Mouse (Mus musculus): ENCODE results near the gene Cacna2d1. TPM values are rescaled to one million over a fixed set of nuclear protein-coding genes. Genes with fewer than 3 reads are reported as not detected.

The Cacna2d1 gene
- polyA plus RNA-seq, 1 experiment from 2014 or later, result 17.0 TPM

DNA sequence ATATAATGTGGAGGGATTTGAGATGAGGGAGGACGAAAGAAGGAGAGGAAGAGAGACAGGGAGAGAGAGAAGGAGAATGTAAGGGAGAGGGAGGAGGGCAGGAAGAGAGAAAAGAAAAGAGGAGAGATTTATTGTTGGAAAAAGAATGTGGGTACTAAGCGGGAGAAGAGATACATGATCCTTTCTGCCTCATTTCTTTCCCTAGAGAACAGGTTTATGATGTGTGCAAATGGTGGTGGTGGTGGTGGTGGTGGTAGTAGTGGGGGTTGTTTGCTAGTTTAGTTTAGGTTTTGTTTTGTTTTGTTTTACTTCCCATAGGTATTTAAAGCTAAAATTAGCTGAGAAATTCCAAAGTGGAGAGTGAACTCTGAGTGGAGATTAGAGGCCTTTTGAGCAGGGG lies 79.9 kb downstream of the Cacna2d1 start:
- Histone ChIP-seq H3K4me3 (no peak overlapping the region), H3K9ac (no peak overlapping the region), H3K9me3 (replicated peaks) (no peaks in the 10 kb centered on the region), H3K4me1 (replicated peaks) (0 out of 2 replicates have a peak, but pooled peaks cover 2% of the 10 kb centered on the region), H3K27me3 (no peaks in the 10 kb centered on the region), H3K36me3 (no peaks in the 10 kb centered on the region), H3K27ac (no peak overlapping the region), H3K4me2 (no peak overlapping the region)
- ATAC-seq (replicated peaks; ENCODE audit: insufficient number of reproducible peaks, insufficient read depth, low FRiP score, low read depth), result no peak
- 65% methylated on average over 2 of the region's 2 CpGs for WGBS

DNA sequence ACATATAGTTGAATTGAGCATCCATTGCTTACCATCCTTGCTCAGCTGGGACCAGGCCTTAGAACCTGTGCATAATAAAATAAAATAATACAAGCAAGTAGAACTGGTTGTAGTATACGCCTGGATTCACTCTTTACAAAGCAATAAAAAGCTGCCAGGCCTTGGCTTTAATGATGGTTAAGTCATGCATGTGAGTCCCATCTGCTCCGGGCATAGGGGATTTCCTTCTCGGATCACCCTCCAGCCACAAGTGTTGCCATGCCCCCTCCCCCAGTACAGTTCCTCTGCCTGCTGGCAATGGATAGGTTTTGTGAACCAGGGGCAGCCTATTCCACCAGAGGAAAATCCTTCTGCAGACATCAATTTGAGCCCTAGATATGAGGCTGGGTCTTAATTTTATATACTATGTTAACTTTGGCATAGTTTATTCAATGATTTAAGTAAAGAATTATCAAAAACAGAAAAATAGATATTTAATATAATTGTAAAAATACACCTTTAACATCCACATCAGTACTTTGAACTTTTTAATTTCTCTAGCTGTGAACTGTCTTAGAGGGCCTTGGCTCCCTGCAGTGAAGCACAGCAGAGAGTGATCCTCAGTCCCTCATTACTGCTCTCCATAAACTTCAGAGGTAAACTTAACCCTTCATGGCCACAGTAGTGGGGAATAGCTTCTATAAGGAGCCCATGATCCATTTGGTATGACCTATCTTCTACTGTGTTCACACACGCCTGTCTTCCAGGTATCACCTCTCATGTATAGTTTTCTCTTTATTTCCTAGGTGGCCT lies 90.3 kb downstream of the Cacna2d1 start:
- 76% methylated on average over 4 of the region's 4 CpGs for whole genome bisulfite sequencing
- no peak for ATAC-seq (replicated peaks; ENCODE audit: insufficient number of reproducible peaks, insufficient read depth, low FRiP score, low read depth)
- no peaks in the 10 kb centered on the region for H3K27me3 ChIP-seq

DNA sequence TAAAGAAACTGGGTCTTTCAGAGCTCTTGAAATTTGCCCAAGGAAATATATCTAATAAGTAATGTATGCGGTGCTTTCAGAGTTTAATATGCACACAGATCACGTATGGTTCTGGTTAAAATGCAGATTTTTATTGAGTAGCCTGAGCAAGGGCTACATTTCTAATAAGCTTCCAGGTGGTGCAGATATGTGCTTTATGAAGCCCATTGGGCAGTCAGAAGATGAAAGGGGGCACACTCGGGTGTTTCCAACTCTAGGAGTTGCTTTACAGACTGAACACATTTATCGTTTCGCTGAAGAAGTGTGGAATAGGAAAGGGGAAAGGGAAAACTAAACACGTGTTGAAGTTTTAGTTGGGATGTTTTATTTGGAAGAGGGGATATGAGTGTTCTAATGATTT lies 94.4 kb downstream of the Cacna2d1 start:
- 0 out of 2 replicates have a peak, but pooled peaks cover 3% of the 10 kb centered on the region for H3K4me1 ChIP-seq (replicated peaks)
- no peak overlapping the region for H3K27ac ChIP-seq
- no peaks in the 10 kb centered on the region for H3K27me3 ChIP-seq
- no peaks in the 10 kb centered on the region for H3K36me3 ChIP-seq
- H3K4me2 ChIP-seq, result no peak overlapping the region
- H3K9ac ChIP-seq, result no peak overlapping the region
- 86% methylated on average over 6 of the region's 6 CpGs for WGBS
- no peak for ATAC-seq (replicated peaks; ENCODE audit: insufficient number of reproducible peaks, insufficient read depth, low FRiP score, low read depth)
- no peaks in the 10 kb centered on the region for H3K9me3 ChIP-seq (replicated peaks)
- no peak overlapping the region for H3K4me3 ChIP-seq

More for the DNA sequence above, 90.3 kb downstream of the Cacna2d1 start:
- Histone ChIP-seq H3K27ac (no peak overlapping the region), H3K4me3 (no peak overlapping the region), H3K9me3 (replicated peaks) (no peaks in the 10 kb centered on the region), H3K4me2 (no peak overlapping the region), H3K4me1 (replicated peaks) (no peaks in the 10 kb centered on the region), H3K36me3 (no peaks in the 10 kb centered on the region), H3K9ac (no peak overlapping the region)

DNA sequence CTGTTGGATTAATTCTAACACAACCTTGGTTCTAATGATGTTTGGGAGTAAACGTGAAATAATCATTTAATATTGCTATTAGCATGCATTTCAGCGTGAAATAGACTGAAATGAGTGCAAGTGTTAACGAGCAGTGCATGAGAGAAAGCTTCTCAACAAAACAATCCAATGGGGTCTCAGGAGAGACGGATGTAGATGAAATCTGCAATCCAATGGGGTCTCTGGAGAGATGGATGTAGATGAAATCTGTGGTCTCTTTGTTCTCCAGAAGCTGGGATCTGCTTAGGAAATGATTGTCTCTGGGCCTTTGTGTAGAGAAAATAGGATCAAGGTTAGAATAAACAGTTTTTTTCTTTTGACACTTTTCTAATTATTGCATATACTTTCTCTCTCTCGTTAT lies 95.0 kb downstream of the Cacna2d1 start:
- H3K36me3 ChIP-seq, result no peaks in the 10 kb centered on the region
- H3K27ac ChIP-seq, result no peak overlapping the region
- no peaks in the 10 kb centered on the region for H3K27me3 ChIP-seq
- no peak for ATAC-seq (replicated peaks; ENCODE audit: insufficient number of reproducible peaks, insufficient read depth, low FRiP score, low read depth)
- H3K4me3 ChIP-seq, result no peak overlapping the region
- no peaks in the 10 kb centered on the region for H3K9me3 ChIP-seq (replicated peaks)
- no peak overlapping the region for H3K9ac ChIP-seq
- WGBS, result 81% methylated on average over 5 of the region's 5 CpGs
- H3K4me1 ChIP-seq (replicated peaks), result 0 out of 2 replicates have a peak, but pooled peaks cover 3% of the 10 kb centered on the region
- no peak overlapping the region for H3K4me2 ChIP-seq

DNA sequence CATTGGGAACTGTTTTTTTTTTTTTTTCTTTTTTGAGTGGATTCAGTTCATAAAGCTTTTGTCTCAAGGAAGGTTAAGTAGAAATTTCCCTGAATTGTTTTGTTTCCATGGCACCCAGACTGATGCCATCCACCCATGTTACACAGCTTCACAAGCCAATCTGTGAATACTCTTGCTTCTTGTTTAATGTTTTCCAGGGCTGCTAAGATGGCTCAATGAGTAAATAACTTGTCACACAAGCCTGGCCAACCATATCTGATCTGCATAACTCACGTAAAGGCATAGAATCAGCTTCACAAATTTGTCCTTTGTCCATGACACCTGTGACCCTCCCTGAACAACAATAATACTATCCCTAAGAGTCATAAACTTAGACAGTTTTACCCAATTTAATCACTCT lies 99.1 kb downstream of the Cacna2d1 start:
- ATAC-seq (replicated peaks; ENCODE audit: insufficient number of reproducible peaks, insufficient read depth, low FRiP score, low read depth), result no peak
- Histone ChIP-seq H3K27ac (no peak overlapping the region), H3K27me3 (no peaks in the 10 kb centered on the region), H3K4me2 (no peak overlapping the region), H3K9me3 (replicated peaks) (no peaks in the 10 kb centered on the region), H3K4me3 (no peak overlapping the region), H3K9ac (no peak overlapping the region), H3K36me3 (no peaks in the 10 kb centered on the region), H3K4me1 (replicated peaks) (0 out of 2 replicates have a peak, but pooled peaks cover 4% of the 10 kb centered on the region)
- 91% methylated on average over 1 of the region's 1 CpGs for WGBS

DNA sequence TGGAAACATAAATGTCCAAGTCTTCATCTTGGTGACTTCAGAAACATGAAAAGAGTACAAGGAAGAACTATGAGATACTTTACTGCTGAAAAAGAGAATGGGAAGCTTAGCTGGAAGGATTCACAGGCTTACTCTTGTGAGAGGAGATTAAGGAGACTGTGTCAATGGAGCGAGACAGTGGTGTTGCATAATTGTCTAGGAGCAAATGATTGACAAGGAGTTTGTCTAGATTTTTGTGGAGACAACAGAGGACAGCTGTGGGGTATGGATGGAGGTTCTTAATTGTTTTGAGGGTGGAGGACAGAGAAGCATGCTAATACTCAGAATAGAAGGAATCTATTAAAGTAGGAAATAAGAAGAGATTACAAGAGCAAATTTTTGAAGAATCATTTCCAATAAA lies 100.8 kb downstream of the Cacna2d1 start:
- Histone ChIP-seq H3K9ac (no peak overlapping the region), H3K36me3 (no peaks in the 10 kb centered on the region), H3K27me3 (no peaks in the 10 kb centered on the region), H3K4me3 (no peak overlapping the region), H3K9me3 (replicated peaks) (no peaks in the 10 kb centered on the region), H3K4me2 (no peak overlapping the region), H3K4me1 (replicated peaks) (0 out of 2 replicates have a peak, but pooled peaks cover 2% of the 10 kb centered on the region), H3K27ac (no peak overlapping the region)
- ATAC-seq (replicated peaks; ENCODE audit: insufficient number of reproducible peaks, insufficient read depth, low FRiP score, low read depth), result no peak
- WGBS, result 82% methylated on average over 1 of the region's 1 CpGs

DNA sequence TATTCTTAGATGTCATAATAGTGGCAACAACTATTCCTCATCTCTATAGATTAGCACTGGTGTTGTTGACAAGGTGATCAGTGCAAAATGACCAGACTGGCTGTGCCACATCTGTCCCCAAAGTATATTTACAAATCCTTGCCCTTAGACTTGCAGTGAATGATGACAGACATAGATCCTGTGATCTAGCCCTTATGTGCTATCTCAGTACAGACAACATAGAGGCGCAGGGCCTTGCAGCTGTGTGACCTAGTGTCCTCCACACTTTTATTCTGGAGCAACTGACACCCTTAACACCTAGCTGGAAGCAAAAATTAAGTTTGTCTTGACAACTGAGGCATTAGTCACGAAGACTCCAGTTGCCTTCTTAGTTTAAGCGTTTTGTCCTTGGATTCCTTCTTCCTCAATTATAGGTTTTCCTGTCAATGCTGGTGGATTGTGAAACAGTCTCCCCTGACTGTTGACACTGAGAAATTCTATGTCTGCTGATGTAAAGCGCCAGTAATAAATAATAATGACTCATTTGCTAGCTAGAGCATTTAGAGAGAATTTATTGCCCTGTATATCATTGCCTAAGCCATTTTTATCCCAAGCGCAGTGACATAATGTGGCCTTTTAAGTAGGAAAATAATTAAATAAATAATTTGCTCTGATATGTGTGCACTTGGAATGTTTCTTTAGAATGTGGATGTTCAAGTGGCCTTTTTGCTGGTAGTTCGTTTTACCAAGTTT lies 110.8 kb downstream of the Cacna2d1 start:
- Histone ChIP-seq H3K4me1 (replicated peaks) (0 out of 2 replicates have a peak, but pooled peaks cover 4% of the 10 kb centered on the region), H3K36me3 (no peaks in the 10 kb centered on the region), H3K9me3 (replicated peaks) (no peaks in the 10 kb centered on the region), H3K4me2 (no peak overlapping the region), H3K27me3 (no peaks in the 10 kb centered on the region), H3K27ac (no peak overlapping the region), H3K4me3 (no peak overlapping the region), H3K9ac (no peak overlapping the region)
- no peak for ATAC-seq (replicated peaks; ENCODE audit: insufficient number of reproducible peaks, insufficient read depth, low FRiP score, low read depth)
- 84% methylated on average over 6 of the region's 6 CpGs for WGBS

DNA sequence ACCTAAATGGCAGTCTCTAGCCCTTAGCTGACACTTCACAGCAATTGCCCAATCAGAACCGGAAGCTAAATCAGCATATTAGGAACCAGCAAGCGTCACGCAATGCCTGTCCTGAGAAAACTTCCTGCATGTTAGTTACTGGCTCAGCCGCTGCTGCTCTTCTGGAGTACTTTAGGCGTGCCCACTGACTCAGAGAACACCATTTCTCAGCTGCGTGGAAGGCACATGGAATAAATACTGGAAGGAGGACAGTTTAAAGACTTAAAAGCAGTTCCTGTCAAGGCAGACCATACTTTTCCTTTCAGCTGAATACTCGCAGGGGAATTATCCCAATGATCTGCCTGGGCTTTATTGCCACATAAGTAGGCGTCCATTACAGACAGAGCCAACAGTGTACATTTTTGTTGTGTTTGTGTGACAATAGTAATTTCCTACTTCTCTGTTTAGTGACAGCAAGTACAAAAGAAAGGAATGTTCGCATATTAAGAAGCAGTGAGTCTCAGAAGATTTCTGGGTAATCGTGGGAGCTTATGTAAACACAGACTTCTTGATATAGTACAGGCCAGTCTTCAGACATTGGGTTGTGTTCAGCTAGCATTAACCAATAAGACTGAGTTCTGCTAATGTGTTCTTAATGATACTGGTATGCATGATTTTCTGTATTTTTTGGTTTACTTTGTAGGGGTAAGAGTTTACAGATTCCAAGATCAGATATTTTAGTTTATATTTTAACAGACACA lies 113.1 kb downstream of the Cacna2d1 start:
- Histone ChIP-seq H3K36me3 (no peaks in the 10 kb centered on the region), H3K9ac (no peak overlapping the region), H3K9me3 (replicated peaks) (no peaks in the 10 kb centered on the region), H3K4me1 (replicated peaks) (0 out of 2 replicates have a peak, but pooled peaks cover 4% of the 10 kb centered on the region), H3K4me2 (peak overlapping the region; percentile 22; the same call in 1 of the 2 replicates), H3K27ac (0 out of 2 replicates have a peak overlapping the region, but pooled peaks have one; percentile 20), H3K4me3 (no peak overlapping the region), H3K27me3 (no peaks in the 10 kb centered on the region)
- 49% methylated on average over 10 of the region's 10 CpGs for WGBS
- 0 out of 2 replicates have a peak, but pooled peaks have one; percentile 39 for ATAC-seq (replicated peaks; ENCODE audit: insufficient number of reproducible peaks, insufficient read depth, low FRiP score, low read depth)

DNA sequence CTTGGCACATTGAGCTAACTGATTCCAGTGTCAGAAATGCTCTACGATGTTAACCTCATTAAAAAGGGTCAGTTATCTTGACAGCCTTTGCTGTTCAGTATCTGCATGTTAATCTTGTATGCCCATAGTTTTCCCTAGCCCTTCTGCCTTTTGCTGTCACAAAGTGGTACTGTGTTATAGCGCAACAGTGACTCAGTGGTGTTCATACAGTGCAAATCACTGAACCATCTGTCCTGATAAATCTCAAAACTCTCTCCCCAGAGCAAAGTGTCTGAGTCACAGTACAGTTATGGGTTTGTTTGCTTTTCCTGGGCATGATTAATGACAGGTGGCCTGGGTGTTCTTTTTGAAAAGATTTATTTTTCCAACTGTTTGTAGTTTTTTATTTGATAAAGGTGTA lies 122.3 kb downstream of the Cacna2d1 start:
- H3K9ac ChIP-seq, result no peak overlapping the region
- ATAC-seq (replicated peaks; ENCODE audit: insufficient number of reproducible peaks, insufficient read depth, low FRiP score, low read depth), result no peak
- H3K36me3 ChIP-seq, result no peaks in the 10 kb centered on the region
- WGBS, result 61% methylated on average over 2 of the region's 2 CpGs
- no peak overlapping the region for H3K4me3 ChIP-seq
- no peak overlapping the region for H3K27ac ChIP-seq
- H3K9me3 ChIP-seq (replicated peaks), result no peaks in the 10 kb centered on the region
- no peak overlapping the region for H3K4me2 ChIP-seq
- H3K27me3 ChIP-seq, result no peaks in the 10 kb centered on the region
- H3K4me1 ChIP-seq (replicated peaks), result no peaks in the 10 kb centered on the region

DNA sequence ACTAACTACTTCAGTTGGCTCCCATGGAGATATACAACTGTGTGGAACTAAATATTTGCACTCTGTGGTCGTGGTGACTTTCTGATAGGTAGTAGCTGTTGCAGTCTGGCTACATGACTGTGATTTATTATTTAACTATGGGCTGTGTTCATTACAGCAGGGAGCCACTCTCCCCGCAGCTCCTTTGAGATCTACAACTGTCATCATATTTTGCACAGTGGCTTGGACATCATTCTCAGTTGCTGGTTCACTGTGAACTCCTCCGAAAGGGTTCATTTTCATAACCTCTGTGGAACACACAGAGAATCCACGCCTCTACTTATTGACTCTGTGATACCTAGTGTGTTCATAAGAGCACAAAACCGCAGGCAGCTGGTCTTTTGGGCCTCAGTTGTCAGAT lies 128.3 kb downstream of the Cacna2d1 start:
- H3K9ac ChIP-seq, result no peak overlapping the region
- no peak overlapping the region for H3K4me2 ChIP-seq
- H3K27me3 ChIP-seq, result no peaks in the 10 kb centered on the region
- no peak overlapping the region for H3K4me3 ChIP-seq
- 63% methylated on average over 5 of the region's 5 CpGs for WGBS
- no peak overlapping the region for H3K27ac ChIP-seq
- no peaks in the 10 kb centered on the region for H3K4me1 ChIP-seq (replicated peaks)
- H3K9me3 ChIP-seq (replicated peaks), result no peaks in the 10 kb centered on the region
- H3K36me3 ChIP-seq, result no peaks in the 10 kb centered on the region
- ATAC-seq (replicated peaks; ENCODE audit: insufficient number of reproducible peaks, insufficient read depth, low FRiP score, low read depth), result no peak

DNA sequence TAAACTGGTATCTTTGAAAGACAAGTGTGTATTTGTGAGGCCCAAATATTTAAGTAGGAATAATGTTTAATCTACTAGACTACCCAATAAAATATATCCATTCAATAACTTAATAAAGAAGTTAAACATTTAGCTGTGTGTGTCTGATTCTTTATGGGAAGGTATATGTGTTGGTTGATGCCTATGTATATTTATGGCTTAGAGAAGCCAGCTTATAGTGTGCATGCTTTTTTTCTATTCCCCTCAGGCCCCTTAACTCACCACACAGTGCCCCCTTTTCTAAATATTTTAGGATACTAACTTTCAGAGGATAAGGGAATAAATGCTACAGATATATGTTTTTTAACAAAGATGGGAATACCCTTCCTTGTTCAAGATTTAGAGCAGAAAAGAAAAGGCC lies 128.8 kb downstream of the Cacna2d1 start:
- no peak overlapping the region for H3K9ac ChIP-seq
- H3K9me3 ChIP-seq (replicated peaks), result no peaks in the 10 kb centered on the region
- ATAC-seq (replicated peaks; ENCODE audit: insufficient number of reproducible peaks, insufficient read depth, low FRiP score, low read depth), result no peak
- H3K4me2 ChIP-seq, result no peak overlapping the region
- H3K4me3 ChIP-seq, result no peak overlapping the region
- H3K27ac ChIP-seq, result no peak overlapping the region
- no peaks in the 10 kb centered on the region for H3K4me1 ChIP-seq (replicated peaks)
- no peaks in the 10 kb centered on the region for H3K36me3 ChIP-seq
- H3K27me3 ChIP-seq, result no peaks in the 10 kb centered on the region
